Mouse (Mus musculus): ENCODE data around the gene Zfp704.

GRCm38 (mm10) chr3:9557778-9558560 lies 51.9 kb downstream of the Zfp704 start:
- no peak for TF ChIP-seq CTCF (IDR thresholded peaks at IDR 0.05; ENCODE audit: insufficient read depth, low read length)
- no peak for TF ChIP-seq POLR2A (IDR thresholded peaks at IDR 0.05; ENCODE audit: borderline replicate concordance, extremely low read depth, low read depth, low read length)
